Comparison of ENCODE assay signal across 8 mouse cellular contexts in genomic region chr5:5693956-5694653, GRCm38 (mm10). TPM values are rescaled to one million over a fixed set of nuclear protein-coding genes. Genes with fewer than 3 reads are reported as not detected.
DNase-seq lines count a peak whose midpoint lies in the region; ATAC-seq and TF ChIP-seq lines count a peak whose summit lies in the region.

Gene Steap2 (minus strand): TSS chr5:5694578.

- DNase-seq in brain, embryonic 14.5 days (ENCODE audit: low read depth): peak; percentile 74
- DNase-seq in forebrain, embryonic 11.5 days (ENCODE audit: low spot score): peak; percentile 75
- DNase-seq in kidney, postnatal 14 days: peak; percentile 76
- peak; percentile 64 for DNase-seq in retina, embryonic 14.5 days (ENCODE audit: low spot score)
- no peak for DNase-seq in thymus, adult 18-20 months

- H3K4me2 ChIP-seq in forebrain, embryonic 11.5 days (ENCODE audit: low read depth, low read length, severe bottlenecking): peak within 1 kb of the TSS; percentile 85
- H3K4me2 ChIP-seq in heart, embryonic 15.5 days: peak within 1 kb of the TSS; percentile 92
- H3K4me2 ChIP-seq in lung, embryonic 15.5 days: peak within 1 kb of the TSS; percentile 93

- no peak for TF ChIP-seq CTCF in E14TG2a.4 (conservative IDR thresholded peaks at IDR 0.05; ENCODE audit: low read length)
- no peak for TF ChIP-seq CTCF in brain, embryonic 14.5 days (IDR thresholded peaks at IDR 0.05; ENCODE audit: borderline replicate concordance, extremely low read depth, insufficient read depth, insufficient read length)

- ATAC-seq in forebrain, embryonic 11.5 days (replicated peaks; ENCODE audit: low FRiP score): peak; percentile 92
- peak; percentile 90 for ATAC-seq in heart, embryonic 15.5 days (replicated peaks; ENCODE audit: insufficient number of reproducible peaks, insufficient read depth, low FRiP score, low read depth)
- ATAC-seq in lung, embryonic 15.5 days (ENCODE audit: borderline replicate concordance, extremely low read depth, low FRiP score, low TSS enrichment): peak; percentile 93

- peaks cover 68% of the 10 kb centered on the region for H3K4me1 ChIP-seq in E14TG2a.4 (replicated peaks; ENCODE audit: low read depth, low read length)
- no peaks in the 10 kb centered on the region for H3K4me1 ChIP-seq in forebrain, embryonic 11.5 days (replicated peaks; ENCODE audit: control insufficient read depth, insufficient read depth, low read length)
- H3K4me1 ChIP-seq in heart, embryonic 15.5 days (replicated peaks): 0 out of 2 replicates have a peak, but pooled peaks cover 3% of the 10 kb centered on the region
- H3K4me1 ChIP-seq in lung, embryonic 15.5 days: no peaks in the 10 kb centered on the region

- under 1% methylated on average over 65 of the region's 66 CpGs for WGBS in forebrain, embryonic 11.5 days
- under 1% methylated on average over 56 of the region's 66 CpGs for WGBS in heart, embryonic 15.5 days
- WGBS in lung, embryonic 15.5 days: 1% methylated on average over 63 of the region's 66 CpGs

- peak within 1 kb of the TSS; percentile 18; the same call in 1 of the 2 replicates for H3K27ac ChIP-seq in forebrain, embryonic 11.5 days (ENCODE audit: low read depth, low read length)
- no peak within 1 kb of the TSS for H3K27ac ChIP-seq in heart, embryonic 15.5 days
- H3K27ac ChIP-seq in lung, embryonic 15.5 days: no peak within 1 kb of the TSS

- peak within 1 kb of the TSS; percentile 88 for H3K4me3 ChIP-seq in E14TG2a.4 (replicated peaks; ENCODE audit: low read length)
- peak within 1 kb of the TSS; percentile 72 for H3K4me3 ChIP-seq in forebrain, embryonic 11.5 days (ENCODE audit: low read depth, low read length)
- peak within 1 kb of the TSS; percentile 90 for H3K4me3 ChIP-seq in heart, embryonic 15.5 days
- H3K4me3 ChIP-seq in lung, embryonic 15.5 days: peak within 1 kb of the TSS; percentile 80

- no peaks in the 10 kb centered on the region for H3K36me3 ChIP-seq in E14TG2a.4 (ENCODE audit: insufficient read depth, low read length)
- no peaks in the 10 kb centered on the region for H3K36me3 ChIP-seq in forebrain, embryonic 11.5 days (ENCODE audit: control insufficient read depth, insufficient read depth, low read length)
- H3K36me3 ChIP-seq in heart, embryonic 15.5 days: no peaks in the 10 kb centered on the region
- H3K36me3 ChIP-seq in lung, embryonic 15.5 days: no peaks in the 10 kb centered on the region

- peaks cover 3% of the 10 kb centered on the region; the same call in 1 of the 2 replicates for H3K9me3 ChIP-seq in E14TG2a.4 (ENCODE audit: low read length)
- H3K9me3 ChIP-seq in forebrain, embryonic 11.5 days (ENCODE audit: control insufficient read depth, low read length): no peaks in the 10 kb centered on the region
- no peaks in the 10 kb centered on the region for H3K9me3 ChIP-seq in heart, embryonic 15.5 days (replicated peaks)
- no peaks in the 10 kb centered on the region for H3K9me3 ChIP-seq in lung, embryonic 15.5 days

- H3K9ac ChIP-seq in forebrain, embryonic 11.5 days (ENCODE audit: low read length): peak within 1 kb of the TSS; percentile 84
- peak within 1 kb of the TSS; percentile 79 for H3K9ac ChIP-seq in heart, embryonic 15.5 days
- peak within 1 kb of the TSS; percentile 81 for H3K9ac ChIP-seq in lung, embryonic 15.5 days

- H3K27me3 ChIP-seq in E14TG2a.4 (ENCODE audit: insufficient read depth, low read length): no peaks in the 10 kb centered on the region
- no peaks in the 10 kb centered on the region; the same call in 1 of the 2 replicates for H3K27me3 ChIP-seq in forebrain, embryonic 11.5 days (ENCODE audit: control insufficient read depth, insufficient read depth, low read length)
- H3K27me3 ChIP-seq in heart, embryonic 15.5 days: no peaks in the 10 kb centered on the region
- H3K27me3 ChIP-seq in lung, embryonic 15.5 days: no peaks in the 10 kb centered on the region

- peak; percentile 48; the same call in 1 of the 2 replicates for TF ChIP-seq POLR2A in brain, embryonic 14.5 days (IDR thresholded peaks at IDR 0.05; ENCODE audit: borderline replicate concordance, extremely low read depth, insufficient read depth, insufficient read length, poor library complexity, severe bottlenecking)

RNA-seq across cellular contexts. Expression of gene Steap2, which starts in this region (rescaled TPM):
- 2.4 and 3.5 TPM in 2 replicates for polyA plus RNA-seq in brain, embryonic 14.5 days (2012; rRNA removed)
- polyA plus RNA-seq in forebrain, embryonic 11.5 days (2014; fragmentation: Nextera tagmentation; extraction: Ambion mirVana): 7.8 and 8.0 TPM in 2 replicates
- 1.9 and 2.9 TPM in 2 replicates for polyA plus RNA-seq in heart, embryonic 15.5 days (2015; fragmentation: Nextera tagmentation; extraction: Ambion mirVana)
- polyA plus RNA-seq in lung, embryonic 15.5 days (2015; fragmentation: Nextera tagmentation; extraction: Ambion mirVana): 3.7 and 3.8 TPM in 2 replicates

Comparison
In these comparisons a context has a peak if more than half of its experiments do, and no peak if none do; other contexts are left out.
1. DNase-seq: peak in brain, embryonic 14.5 days (single experiment), forebrain, embryonic 11.5 days (single experiment), kidney, postnatal 14 days (single experiment) and retina, embryonic 14.5 days (single experiment); none in thymus, adult 18-20 months (0 of 2).
2. Peak in every context shown above with its lines, with median percentiles within 50 percentile points of each other: H3K4me3 ChIP-seq, ATAC-seq, H3K4me2 ChIP-seq and H3K9ac ChIP-seq.